Mouse (Mus musculus) mature B cell (primary cell): ENCODE results near the gene Tbl1xr1.

ENCODE experiments used
- in situ Hi-C: fragments of 300-500 bp; cut with MboI; formaldehyde crosslinking; loops from 2 replicates; pipeline ENCODE4 v1.14.3; 2019

Tbl1xr1 gene

DNA sequence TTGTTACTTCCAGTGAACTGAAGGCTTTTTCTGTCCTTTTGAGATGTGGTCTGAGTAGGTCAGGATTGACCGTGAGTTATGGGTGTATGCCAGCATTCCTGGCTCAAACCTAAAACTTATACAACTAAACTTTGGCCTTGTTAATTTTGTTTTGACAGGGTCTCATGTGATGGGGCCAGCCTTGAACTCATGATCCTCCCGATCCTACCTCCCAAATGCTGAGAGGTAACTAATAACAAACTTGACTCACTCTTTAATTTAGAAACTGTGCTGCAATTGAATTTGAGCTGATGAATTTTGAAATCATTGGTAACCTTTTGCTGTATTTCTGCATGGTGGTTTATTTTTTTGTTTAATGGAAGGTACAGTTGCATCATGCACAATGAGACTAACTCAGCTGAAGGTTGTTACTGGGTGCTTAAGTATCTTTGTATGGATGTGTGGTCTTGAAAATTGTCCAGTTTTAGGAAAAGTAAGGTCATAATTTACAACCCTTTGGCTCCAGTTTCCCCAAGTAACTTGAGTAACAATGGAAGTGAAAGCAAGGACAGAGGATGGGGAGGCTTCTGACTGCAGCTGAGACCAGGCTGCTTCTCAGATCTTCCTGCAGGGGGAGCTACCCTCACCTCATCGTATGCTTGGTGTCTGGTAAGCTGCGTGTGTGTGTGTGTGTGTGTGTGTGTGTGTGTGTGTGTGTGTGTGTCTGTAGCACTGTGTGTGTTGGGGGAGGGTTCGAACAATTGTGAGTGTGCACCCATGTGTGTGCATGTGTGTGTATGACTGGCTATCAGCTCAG, 66.6 kb downstream of the Tbl1xr1 start:
- in situ Hi-C loops: no loop called here

DNA sequence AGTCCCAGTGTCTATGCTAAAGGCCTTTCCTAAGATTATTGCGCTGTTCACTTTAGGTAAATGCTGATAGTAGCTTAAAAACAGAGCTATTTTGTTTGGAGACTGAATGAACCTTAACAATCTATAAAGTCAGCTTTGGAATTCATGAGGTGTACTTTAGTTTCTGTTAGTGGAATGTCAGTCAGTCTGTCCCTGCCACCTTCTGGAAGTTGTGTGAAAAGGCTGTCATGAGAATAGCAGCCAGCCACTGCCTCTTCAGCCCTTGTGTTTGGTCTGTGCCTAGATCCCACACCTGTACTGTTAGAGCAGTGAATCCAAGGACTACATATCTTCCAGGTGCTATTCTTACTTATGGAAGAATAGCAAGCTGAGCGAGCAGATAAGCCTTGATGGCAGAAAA, 67.8 kb downstream of the Tbl1xr1 start:
- in situ Hi-C loops: no loop called here

DNA sequence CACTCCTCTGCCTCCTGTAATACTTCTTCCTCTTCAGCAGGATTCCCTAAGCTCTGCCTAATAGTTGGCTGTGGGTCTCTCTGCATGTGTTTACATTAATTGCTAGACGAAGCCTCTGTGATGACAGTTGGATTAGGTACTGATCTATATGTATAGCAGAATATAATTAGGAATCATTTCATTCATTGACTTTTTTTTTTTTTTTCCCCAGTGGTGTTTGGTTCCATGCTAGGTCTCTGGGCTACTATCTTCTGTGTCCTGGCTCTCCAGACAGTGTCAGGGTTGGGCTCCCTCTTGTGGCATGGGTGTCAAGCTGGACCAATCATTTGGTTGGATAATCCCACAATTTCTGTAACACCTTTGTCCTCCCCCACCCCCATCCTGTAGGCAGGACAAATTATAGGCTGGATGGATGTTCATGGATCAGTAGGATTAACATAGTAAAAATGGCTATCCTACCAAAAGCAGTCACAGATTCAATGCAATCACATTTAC, 71.0 kb downstream of the Tbl1xr1 start:
- in situ Hi-C loops: no loop called here

DNA sequence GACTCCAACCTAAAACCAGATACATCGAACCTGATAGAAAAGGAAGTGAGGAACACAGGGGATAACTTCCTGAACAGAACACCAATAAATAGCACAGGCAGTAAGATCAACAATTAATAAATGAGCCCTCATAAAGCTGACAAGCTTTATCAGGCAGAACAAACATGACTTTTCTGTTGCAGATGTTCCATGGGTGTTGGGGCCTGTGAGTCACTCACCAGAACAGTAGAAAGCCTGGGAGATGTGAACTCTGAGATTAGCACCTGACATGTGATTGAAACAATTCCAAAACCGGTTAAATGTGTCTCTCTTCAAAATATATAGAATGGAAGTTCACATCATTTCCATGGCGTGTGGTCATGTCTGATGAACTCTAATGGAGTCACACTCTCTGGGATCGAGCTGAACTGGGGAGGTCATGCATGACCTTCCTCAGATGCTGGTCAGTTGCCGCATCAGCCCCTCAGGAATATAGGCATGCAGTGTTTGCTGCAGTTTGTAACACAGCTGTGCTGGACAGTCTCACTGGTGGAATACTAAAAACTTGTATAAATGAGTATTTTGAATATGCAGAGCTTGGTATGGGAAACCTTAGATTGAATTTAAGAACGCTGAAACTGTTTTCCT, 72.0 kb downstream of the Tbl1xr1 start:
- in situ Hi-C loops: no loop called here

DNA sequence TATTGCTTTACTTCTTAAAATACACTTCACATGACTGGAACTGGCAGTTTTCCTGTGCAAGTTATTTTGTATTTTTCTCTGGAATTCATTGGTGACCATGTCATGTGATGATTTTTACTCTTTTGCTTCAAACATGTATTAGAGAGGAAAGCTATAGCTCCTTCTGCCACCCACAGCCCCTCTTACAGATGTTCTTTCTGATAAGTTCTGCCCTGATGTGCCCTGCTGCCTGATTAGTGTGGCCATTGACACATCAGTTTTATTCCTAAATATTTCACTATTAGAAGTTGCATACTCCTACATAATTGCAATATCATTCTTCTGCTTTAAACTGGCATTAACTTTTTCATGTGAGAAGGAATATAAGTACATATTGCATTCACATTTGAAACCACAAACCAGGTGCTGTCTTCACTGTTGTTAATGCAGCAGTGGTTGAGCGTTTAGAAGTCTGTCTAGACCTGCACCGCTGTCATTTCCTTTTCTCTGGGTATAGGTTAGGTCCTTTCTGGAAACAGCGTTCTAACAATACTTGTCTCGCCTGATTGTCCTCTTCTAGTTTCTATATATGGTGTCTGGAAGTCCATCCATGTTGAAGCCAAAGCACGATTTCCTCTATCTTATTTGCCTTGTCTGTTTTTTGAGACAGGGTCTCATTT, 74.5 kb downstream of the Tbl1xr1 start:
- in situ Hi-C loops: no loop called here

DNA sequence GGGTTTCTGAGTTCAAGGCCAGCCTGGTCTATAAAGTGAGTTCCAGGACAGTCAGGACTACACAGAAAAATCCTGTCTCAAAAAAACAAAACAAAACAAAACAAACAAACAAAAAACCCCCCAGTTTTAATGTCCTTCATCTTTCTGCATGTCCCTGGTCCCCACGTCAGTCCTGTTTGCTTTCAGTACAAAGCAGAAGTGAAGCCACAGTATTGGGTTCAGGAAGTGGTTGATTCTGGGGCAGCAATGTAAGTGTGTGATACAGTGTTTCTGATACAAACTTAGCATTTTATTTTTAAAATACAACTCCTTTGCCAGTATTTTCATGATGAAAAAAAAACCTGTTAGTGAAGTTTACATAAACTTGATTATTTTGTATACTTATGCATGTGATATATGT, 76.3 kb downstream of the Tbl1xr1 start:
- in situ Hi-C loops: no loop called here

DNA sequence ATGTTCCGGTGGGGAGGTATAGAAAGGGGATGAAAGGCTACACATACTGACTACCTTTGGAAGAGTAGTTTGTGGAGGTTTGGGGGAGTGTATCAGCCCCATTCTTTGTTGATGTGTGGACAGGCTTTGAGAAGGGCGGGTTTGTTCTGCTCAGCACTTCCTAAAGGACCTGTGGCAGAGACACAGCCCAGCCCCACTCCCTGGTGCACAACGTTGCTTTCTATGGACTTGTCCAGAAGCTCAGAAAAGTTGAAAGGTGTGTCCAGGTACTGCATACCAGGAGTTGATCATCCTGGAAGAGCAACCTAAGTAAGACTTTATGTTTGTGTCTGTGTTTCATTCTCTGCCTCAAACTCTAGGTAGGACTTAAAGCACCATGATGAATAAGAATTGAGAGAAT, 78.1 kb downstream of the Tbl1xr1 start:
- in situ Hi-C loops: no loop called here

DNA sequence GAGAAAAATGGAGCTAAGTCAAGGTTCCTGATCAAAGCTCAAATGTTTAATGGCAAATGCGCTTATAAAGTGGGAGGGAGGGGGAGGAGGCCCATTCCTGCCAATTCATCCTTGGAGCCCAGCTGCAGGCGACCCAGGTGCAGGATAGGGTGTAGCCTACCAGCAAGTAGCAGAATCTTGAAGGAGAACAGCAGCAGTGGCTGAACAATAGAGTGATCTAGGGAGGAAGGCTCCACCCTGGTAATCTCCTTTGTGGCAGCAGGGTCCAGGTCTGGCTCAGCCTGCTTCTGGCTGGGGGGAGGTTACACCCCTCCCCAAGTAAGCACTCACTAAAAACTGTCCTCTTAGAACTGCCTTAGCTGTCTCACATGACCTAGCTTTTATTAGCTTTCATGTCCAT, 79.9 kb downstream of the Tbl1xr1 start:
- in situ Hi-C loops: no loop called here

DNA sequence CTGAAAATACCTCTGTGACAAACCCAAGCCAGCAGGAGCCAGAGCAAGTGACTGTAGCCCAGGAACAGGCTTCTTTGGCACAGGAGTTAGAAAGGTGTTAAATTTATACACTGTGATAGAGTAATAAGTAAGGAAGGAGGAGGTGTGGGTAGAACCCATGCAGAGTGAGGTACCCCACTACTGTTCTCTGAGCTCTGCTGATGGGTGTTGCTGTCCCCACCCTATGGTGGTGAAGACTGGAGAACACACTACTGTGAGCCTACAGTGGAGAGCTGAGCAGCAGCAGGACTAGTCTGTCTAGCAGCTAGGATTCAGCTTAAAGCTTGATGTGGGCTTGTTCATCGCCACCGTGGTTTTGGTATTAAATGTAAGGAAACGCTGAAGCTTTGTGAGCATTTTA, 86.5 kb downstream of the Tbl1xr1 start:
- in situ Hi-C loops: no loop called here

DNA sequence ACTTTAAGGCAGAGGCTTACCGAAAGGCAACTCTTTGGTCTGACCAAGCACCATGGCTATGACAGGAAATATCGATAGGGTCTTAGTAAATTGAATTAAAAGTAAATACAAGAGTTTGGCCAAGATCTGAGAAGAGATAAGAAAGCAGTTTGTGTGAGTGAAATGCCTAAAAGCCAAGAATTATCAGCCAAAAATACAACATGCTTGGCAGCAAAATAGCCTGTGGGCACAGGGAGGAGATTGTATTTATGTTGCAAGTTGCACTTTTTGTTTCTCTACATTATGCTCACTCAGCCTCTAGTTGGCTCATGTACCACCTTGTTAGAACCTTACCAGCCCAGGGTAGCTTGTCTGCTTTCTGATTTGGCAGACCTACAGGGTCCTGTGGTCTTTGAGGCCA, 91.4 kb downstream of the Tbl1xr1 start:
- in situ Hi-C loops: no loop called here

DNA sequence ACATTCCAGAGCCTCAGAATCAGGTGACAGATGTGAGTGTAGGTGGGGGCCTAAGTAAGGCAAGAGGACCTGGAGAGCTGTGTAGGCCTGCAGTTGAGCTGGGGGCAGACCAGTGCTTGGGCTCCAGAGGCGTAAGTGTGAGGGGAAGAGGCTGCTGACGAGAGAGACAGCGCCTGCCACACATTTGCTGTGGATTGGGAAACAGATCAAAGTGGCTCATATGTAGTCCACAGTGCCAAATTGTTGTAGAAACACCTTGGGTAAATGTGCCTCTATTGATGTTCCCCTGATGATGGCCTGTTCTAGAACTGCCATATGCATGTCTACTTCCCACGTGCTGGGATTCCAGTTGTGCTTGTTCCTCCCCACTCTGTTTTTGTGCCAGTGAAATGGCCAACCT, 92.0 kb downstream of the Tbl1xr1 start:
- in situ Hi-C loops: no loop called here

DNA sequence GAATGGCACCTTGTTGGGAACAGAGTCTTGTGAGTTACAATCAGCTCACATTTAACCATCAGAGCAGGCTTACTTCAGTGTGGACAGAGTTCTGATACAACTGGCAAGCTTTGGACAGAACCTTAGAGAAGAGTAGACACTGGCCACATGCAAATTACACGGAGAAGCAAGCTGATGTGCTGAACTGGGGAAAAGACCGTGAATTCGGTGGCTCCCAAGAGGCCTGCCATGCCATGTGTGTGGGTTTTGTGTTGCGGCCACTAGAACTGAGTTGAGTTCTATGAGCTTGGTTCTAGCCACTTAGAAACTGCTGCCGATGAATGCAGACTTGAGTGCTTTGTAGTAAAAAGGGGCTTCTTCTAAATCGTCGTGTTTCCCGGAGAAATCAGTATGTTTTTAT, 95.1 kb downstream of the Tbl1xr1 start:
- in situ Hi-C loops: no loop called here

DNA sequence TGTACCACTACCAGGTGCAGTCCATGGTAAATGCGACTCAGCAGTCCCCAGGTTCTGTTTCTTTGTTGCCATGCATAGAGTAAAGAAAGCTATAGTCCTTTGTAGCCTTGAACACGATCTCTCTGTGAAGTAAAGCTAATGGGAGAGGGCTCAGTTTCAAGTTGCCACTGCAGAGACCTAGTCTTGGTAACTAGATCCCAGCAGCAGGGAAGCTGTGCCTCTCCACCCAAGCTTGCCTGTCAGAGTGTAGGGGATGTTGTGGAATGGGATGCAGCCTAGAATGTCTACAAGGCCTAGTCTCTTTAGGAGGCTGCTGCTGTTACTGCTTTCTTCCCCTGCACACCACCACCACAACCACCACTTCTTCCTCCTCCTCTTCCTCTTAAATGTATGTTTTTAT, 96.0 kb downstream of the Tbl1xr1 start:
- in situ Hi-C loops: no loop called here

DNA sequence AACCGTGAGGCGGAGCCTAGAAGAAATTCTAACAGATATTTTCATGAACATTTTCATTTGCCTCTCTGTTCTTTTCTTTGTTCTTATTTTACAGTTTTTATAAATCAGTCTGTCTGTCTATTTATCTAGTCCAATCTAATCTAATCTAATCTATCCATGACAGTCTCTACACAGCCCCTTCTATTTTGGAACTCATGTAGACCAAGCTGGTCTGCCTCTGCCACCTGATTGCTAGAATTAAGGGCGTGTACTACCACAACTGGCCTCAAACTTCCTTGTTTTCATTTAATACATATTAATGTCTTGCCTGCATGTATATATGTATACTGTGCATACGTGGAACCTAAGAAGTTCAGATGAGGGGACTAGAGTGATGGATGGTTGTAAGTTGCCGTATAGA, 96.7 kb downstream of the Tbl1xr1 start:
- in situ Hi-C loops: no loop called here

DNA sequence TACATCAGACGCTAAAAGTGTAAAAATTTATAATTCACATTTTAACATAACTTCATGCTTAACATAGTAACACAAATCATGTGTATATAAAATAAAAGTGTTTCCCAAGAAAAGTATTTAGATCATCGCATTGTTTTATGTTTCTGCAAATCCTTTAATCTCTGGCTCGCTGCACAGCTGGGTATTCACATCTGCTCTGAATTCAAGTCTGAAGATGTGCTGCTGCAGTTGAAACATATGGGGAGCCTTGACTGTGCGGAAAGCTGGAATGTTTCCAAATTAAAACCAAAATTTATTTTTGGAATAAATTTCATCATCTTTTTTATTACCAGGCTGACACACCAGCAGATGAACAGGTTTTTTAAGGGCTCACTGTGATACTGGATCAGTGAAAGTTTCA, 97.8 kb downstream of the Tbl1xr1 start:
- in situ Hi-C loops: no loop called here

DNA sequence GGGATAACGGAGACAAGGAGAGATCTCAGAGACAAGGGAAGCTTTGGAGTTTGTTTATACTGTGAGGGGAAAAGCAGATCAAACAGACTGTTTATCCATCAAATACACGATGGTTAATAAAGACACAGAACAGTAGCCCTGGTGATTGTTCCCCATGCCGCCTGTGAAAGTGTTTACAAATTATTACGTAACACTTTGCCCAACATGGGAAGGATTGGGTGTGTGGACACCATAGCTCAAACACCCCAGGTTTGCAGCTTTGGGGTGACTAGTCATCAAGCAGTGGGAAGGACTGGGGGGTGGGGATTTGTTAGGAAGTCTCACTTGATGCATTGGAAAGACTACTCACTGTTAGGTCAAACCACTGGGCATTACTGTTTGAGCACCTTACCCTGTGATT, 103.6 kb downstream of the Tbl1xr1 start:
- in situ Hi-C loops: loop anchor here (25.0 kb wide), 1 partner anchor 1518 kb away; no protein-coding TSS in a partner anchor

DNA sequence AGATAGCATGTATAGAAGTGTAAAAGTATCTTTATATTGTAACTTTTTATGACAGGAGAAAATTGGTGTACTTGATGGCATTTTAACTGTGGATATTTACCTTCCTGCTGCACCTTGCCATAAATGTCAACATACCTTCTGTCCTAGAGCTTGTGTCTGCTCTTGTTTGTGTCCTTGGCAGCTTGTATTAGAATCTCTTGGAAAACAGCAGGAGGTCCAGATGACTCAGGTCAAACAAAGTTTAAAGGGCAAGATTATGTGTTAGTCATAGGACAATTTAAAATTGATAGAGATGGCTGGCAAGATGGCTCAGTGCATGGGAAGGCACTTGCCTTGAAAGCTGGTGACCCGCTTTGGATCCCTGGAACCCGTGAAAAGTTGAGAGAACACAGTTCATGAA, 104.6 kb downstream of the Tbl1xr1 start:
- in situ Hi-C loops: loop anchor here (25.0 kb wide), 1 partner anchor 1519 kb away; no protein-coding TSS in a partner anchor

DNA sequence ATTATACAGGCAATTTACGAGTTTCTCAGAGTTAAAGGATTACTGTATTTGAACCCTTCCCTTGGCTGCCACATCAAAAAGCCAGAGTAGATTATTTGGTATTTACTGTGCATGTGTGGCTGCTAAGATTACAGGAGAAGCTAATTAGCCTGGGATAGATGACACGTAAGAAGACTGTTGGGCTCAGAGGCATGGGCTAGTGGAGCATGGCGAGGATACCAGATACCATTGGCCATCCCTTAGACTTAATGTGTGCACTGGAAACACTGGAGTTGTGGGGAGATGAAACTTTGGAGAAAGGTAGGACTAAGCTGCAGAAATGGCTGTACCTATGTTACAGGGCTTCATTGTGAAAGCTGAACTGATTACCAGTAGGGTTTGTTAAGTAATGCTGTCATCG, 108.8 kb downstream of the Tbl1xr1 start:
- in situ Hi-C loops: loop anchor here (25.0 kb wide), 1 partner anchor 1523 kb away; no protein-coding TSS in a partner anchor

DNA sequence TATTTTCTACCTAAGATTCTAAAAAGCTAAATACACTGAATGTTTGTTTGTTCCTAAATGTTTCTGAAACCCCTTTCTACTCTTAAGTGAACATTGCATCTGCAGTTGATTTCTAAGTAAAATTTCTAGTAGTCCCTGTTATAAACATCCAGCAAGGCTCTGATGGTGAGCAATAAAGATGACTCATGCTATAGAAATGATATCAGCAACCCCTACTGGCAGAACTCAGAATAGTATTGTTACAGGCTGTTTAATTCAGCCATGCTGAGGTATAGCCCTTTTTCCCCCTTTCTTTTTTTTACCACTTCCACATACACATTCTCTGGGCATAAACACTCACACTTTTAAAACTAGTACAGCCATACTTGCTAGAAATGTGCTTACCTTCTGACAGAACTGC, 114.0 kb downstream of the Tbl1xr1 start:
- in situ Hi-C loops: loop anchor here (25.0 kb wide), 1 partner anchor 1528 kb away; no protein-coding TSS in a partner anchor

DNA sequence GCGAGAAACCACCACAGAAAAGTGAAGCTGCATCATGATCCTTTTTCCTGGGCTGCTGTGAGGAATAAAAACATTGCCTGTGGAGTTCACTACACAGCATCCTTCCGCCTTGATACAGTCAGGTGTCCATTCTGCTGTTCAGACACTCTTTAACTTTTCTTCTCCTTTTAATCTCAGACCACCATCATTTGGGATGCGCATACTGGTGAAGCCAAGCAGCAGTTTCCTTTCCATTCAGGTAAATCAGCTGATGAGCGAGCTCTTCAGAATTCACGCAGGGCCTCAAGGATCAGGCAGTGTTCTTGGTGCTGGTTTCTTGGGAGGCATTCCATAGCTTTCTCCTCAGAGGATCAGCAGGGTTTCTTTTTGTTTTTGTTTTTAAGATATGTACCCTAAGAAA, 116.5 kb downstream of the Tbl1xr1 start:
- in situ Hi-C loops: loop anchor here (25.0 kb wide), 1 partner anchor 1531 kb away; no protein-coding TSS in a partner anchor

DNA sequence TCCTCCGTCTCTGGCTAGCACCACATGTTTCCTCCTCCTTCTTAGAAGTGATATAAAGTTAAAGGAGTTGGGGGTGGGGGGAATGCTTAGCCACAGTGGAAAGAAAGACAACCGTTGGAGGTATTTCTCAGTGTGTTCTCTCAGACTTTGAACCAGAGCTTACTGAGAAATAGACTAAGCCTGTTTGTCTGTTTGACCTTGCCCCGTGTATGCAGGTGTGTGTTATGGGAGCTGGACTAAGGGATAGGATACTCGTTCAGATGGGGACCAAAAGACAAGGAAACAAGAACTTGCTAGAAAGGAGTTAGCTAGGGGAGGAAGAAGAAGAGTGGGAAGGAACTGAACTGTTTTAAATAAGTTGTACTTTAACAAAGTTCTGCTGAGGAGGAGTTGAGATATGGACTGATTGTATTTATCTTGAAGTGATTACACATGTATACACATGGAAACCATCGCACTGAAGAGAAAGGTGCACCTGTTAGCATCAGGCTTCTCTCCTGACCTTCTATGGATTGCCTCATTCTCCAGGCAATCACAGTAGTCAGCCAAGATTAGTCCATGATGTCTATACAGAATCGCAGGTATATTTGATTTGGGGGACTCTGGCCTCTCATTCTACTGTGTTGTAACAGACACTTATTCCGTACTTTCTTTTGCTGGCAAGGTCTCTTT, 117.9 kb downstream of the Tbl1xr1 start:
- in situ Hi-C loops: loop anchor here (25.0 kb wide), 1 partner anchor 1532 kb away; no protein-coding TSS in a partner anchor

DNA sequence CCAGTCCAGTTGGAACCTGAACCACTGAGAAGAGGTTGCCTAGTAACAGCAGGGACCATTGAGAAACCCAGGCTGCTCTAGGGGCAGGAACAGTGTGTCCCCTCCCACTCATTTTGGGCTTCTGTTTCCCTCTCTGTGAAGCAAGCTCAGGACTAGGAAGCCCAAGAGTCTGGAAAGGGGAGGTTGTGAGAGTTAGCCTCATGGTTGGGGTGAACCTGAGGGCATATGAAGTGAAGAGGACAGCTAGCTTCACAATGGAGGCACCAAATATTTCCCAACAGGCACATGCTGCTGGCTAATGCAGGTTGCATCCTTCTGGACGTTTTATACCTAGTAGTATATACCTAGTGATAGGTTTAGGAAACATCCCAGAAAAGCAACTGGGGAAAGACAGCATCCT, 122.3 kb downstream of the Tbl1xr1 start:
- in situ Hi-C loops: loop anchor here (25.0 kb wide), 1 partner anchor 1537 kb away; no protein-coding TSS in a partner anchor
